8 mouse cellular contexts compared by ENCODE assay signal in genomic region chr17:35134801-35135590, GRCm38 (mm10). TPM values are rescaled to one million over a fixed set of nuclear protein-coding genes. Genes with fewer than 3 reads are reported as not detected.
DNase-seq lines count a peak whose midpoint lies in the region; ATAC-seq lines count a peak whose summit lies in the region.

TSS of gene Bag6 (plus strand) at chr17:35135178.

- H3K27me3 ChIP-seq in megakaryocyte, embryonic 14.5 days (replicated peaks) = no peaks in the 10 kb centered on the region

- peaks cover 60% of the 10 kb centered on the region for H3K4me1 ChIP-seq in megakaryocyte, embryonic 14.5 days

- no peaks in the 10 kb centered on the region for H3K9me3 ChIP-seq in megakaryocyte, embryonic 14.5 days

- peak within 1 kb of the TSS; percentile 93 for H3K4me3 ChIP-seq in megakaryocyte, embryonic 14.5 days (replicated peaks)

- H3K36me3 ChIP-seq in megakaryocyte, embryonic 14.5 days (replicated peaks; ENCODE audit: low read length) = peaks cover 41% of the 10 kb centered on the region

- peak; percentile 78 for ATAC-seq in common myeloid progenitor, adult 5-6 weeks (replicated peaks; ENCODE audit: low read depth, poor library complexity, severe bottlenecking)

- DNase-seq in ZHBTc4 (ENCODE audit: low read depth, low spot score) = peak; percentile 97
- DNase-seq in gastrocnemius, adult 8-10 months (ENCODE audit: low spot score in 2 of 2) = peak; percentile 93 to 94
- DNase-seq in hindlimb bud, embryonic 11.5 days (ENCODE audit: extremely low spot score, low read depth, low spot score) = peak; percentile 98
- peak; percentile 93 to 95 for DNase-seq in left cerebral cortex, adult 8-10 months (ENCODE audit: low spot score in 2 of 2)
- peak; percentile 95 to 96 for DNase-seq in right cerebral cortex, postnatal 10 days (ENCODE audit: low spot score in 2 of 2)
- DNase-seq in urinary bladder, postnatal 25 days (ENCODE audit: low spot score) = peak; percentile 93

RNA-seq across cellular contexts. Expression of gene Bag6, which starts in this region (rescaled TPM):
- 58.8 and 103 TPM in 2 replicates for total RNA-seq in common myeloid progenitor, adult 5-6 weeks (2017)
- total RNA-seq in gastrocnemius, adult 8-10 months (2022) = 100 to 1,000 TPM; 206 to 247 (median 236) TPM
- total RNA-seq in left cerebral cortex, adult 8-10 months (2022) = 100 to 1,000 TPM; 263 to 306 (median 290) TPM
- polyA plus RNA-seq in megakaryocyte, embryonic 14.5 days (2012; ENCODE audit: insufficient read depth, low replicate concordance) = 613 and 1,584 TPM in 2 replicates

Comparison
In these comparisons a context has a peak if more than half of its experiments do, and no peak if none do; other contexts are left out.
1. Peak in every context shown above with its lines: DNase-seq, ATAC-seq and H3K4me3 ChIP-seq.